Mouse (Mus musculus): ENCODE measurements around the gene Pif1. TPM values are rescaled to one million over a fixed set of nuclear protein-coding genes. Genes with fewer than 3 reads are reported as not detected.
A peak's percentile ranks its signal among the peaks of the same experiment; 100 is the strongest.

Pif1 gene
- polyA plus RNA-seq, 1 experiment from 2014 or later = 18.4 TPM

- ATAC-seq (ENCODE audit: insufficient read depth) (no peak), DNase-seq (no peak)
- Histone ChIP-seq H3K36me3 (ENCODE audit: insufficient read depth) (no peaks in the 10 kb centered on the region), H3K4me1 (ENCODE audit: insufficient read depth) (peaks cover 7% of the 10 kb centered on the region; the same call in 1 of the 2 replicates), H3K27me3 (ENCODE audit: insufficient read depth, low read length) (no peaks in the 10 kb centered on the region), H3K9ac (no peak overlapping the region), H3K4me2 (no peak overlapping the region), H3K9me3 (ENCODE audit: low read depth, low read length) (no peaks in the 10 kb centered on the region), H3K4me3 (ENCODE audit: low read depth, low read length) (no peak overlapping the region), H3K27ac (ENCODE audit: low read depth) (no peak overlapping the region)
- 57% methylated on average over 5 of the region's 5 CpGs for WGBS
- TF ChIP-seq CTCF (IDR thresholded peaks at IDR 0.05; ENCODE audit: low read depth) = no peak
Observed at GRCm38 (mm10) chr9:65639065-65639464, 52.1 kb downstream of the Pif1 start.

DNA sequence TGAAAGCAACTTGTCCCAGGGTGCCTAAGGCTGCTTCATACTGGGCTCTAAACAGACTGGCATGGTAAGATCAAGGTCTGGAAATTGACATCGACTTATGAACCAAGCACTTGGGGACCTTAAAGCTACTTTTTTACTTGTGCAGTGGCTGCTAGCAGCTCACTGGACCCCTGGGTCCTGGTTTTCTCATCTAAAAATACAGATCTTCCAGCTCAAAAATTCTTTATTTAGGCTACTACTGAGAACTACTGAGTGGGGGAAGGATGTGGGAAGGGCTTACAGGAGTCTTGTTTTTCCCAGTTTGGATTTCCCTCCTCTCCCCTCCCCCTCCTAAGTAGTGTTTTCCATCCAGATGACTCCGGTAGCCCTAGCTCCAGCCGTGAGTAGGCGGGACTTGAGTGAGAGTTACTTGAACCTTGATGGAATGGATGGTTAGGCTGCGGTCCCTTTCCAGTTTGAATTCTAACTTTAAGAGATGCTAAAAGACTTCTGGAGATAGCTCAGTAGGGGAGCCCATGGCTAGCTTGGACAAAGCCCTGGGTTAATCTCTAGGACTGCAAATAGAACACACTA lies 54.0 kb downstream of the Pif1 start:
- Histone ChIP-seq H3K9ac (no peak overlapping the region), H3K4me2 (peak overlapping the region; percentile 33), H3K36me3 (ENCODE audit: insufficient read depth) (no peaks in the 10 kb centered on the region), H3K27ac (ENCODE audit: low read depth) (no peak overlapping the region), H3K4me3 (ENCODE audit: low read depth, low read length) (no peak overlapping the region), H3K27me3 (ENCODE audit: insufficient read depth, low read length) (no peaks in the 10 kb centered on the region), H3K4me1 (ENCODE audit: insufficient read depth) (peaks cover 7% of the 10 kb centered on the region; the same call in 1 of the 2 replicates), H3K9me3 (ENCODE audit: low read depth, low read length) (no peaks in the 10 kb centered on the region)
- no peak for ATAC-seq (ENCODE audit: insufficient read depth)
- 8% methylated on average over 5 of the region's 5 CpGs for WGBS
- no peak for TF ChIP-seq CTCF (IDR thresholded peaks at IDR 0.05; ENCODE audit: low read depth)
- DNase-seq = peak; percentile 48

GRCm38 (mm10) chr9:65641446-65642052 lies 54.6 kb downstream of the Pif1 start:
- peaks cover 7% of the 10 kb centered on the region; the same call in 1 of the 2 replicates for H3K4me1 ChIP-seq (ENCODE audit: insufficient read depth)
- H3K27me3 ChIP-seq (ENCODE audit: insufficient read depth, low read length) = no peaks in the 10 kb centered on the region
- H3K4me2 ChIP-seq = peak overlapping the region; percentile 33
- no peak overlapping the region for H3K9ac ChIP-seq
- no peak overlapping the region for H3K27ac ChIP-seq (ENCODE audit: low read depth)
- WGBS = 20% methylated on average over 12 of the region's 12 CpGs
- TF ChIP-seq CTCF (IDR thresholded peaks at IDR 0.05; ENCODE audit: low read depth) = no peak
- no peak overlapping the region for H3K4me3 ChIP-seq (ENCODE audit: low read depth, low read length)
- DNase-seq (no peak), ATAC-seq (ENCODE audit: insufficient read depth) (no peak)
- no peaks in the 10 kb centered on the region for H3K9me3 ChIP-seq (ENCODE audit: low read depth, low read length)
- no peaks in the 10 kb centered on the region for H3K36me3 ChIP-seq (ENCODE audit: insufficient read depth)

- no peak for TF ChIP-seq CTCF (IDR thresholded peaks at IDR 0.05; ENCODE audit: low read depth)
- ATAC-seq (ENCODE audit: insufficient read depth) (no peak), DNase-seq (no peak)
- no peak overlapping the region for H3K4me2 ChIP-seq
- H3K9ac ChIP-seq = no peak overlapping the region
- H3K27me3 ChIP-seq (ENCODE audit: insufficient read depth, low read length) = no peaks in the 10 kb centered on the region
- no peaks in the 10 kb centered on the region for H3K36me3 ChIP-seq (ENCODE audit: insufficient read depth)
- no peak overlapping the region for H3K27ac ChIP-seq (ENCODE audit: low read depth)
- H3K4me1 ChIP-seq (ENCODE audit: insufficient read depth) = peaks cover 7% of the 10 kb centered on the region; the same call in 1 of the 2 replicates
- no peaks in the 10 kb centered on the region for H3K9me3 ChIP-seq (ENCODE audit: low read depth, low read length)
- no peak overlapping the region for H3K4me3 ChIP-seq (ENCODE audit: low read depth, low read length)
Observed at GRCm38 (mm10) chr9:65642546-65642945, 55.6 kb downstream of the Pif1 start.

DNA sequence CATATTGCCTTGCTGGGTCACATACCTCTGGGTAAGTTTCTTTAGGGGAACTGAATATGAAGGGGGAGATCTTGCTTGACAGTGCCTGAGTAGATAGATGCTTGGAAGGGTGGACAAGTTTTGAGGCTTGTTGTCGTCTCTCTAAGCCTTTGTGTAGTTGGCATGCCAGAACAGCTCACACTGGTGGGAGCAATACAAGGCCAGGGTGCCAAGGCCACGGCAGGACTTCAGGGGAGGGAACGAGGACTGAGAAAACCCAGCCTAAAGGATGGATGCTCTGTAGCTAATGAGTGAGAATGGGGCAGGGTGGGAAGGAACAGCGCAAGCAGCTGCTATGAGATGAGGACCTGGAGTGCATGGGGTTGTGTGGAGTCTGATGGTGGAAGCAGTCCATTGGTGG lies 58.0 kb downstream of the Pif1 start:
- Histone ChIP-seq H3K4me2 (no peak overlapping the region), H3K27me3 (ENCODE audit: insufficient read depth, low read length) (no peaks in the 10 kb centered on the region), H3K9me3 (ENCODE audit: low read depth, low read length) (no peaks in the 10 kb centered on the region), H3K4me3 (ENCODE audit: low read depth, low read length) (no peak overlapping the region), H3K27ac (ENCODE audit: low read depth) (no peak overlapping the region), H3K4me1 (ENCODE audit: insufficient read depth) (peaks cover 7% of the 10 kb centered on the region), H3K9ac (no peak overlapping the region), H3K36me3 (ENCODE audit: insufficient read depth) (no peaks in the 10 kb centered on the region)
- ATAC-seq (ENCODE audit: insufficient read depth) (no peak), DNase-seq (no peak)
- TF ChIP-seq CTCF (IDR thresholded peaks at IDR 0.05; ENCODE audit: low read depth) = no peak
- whole genome bisulfite sequencing = 82% methylated on average over 4 of the region's 4 CpGs

Other genes starting within 250 kb of the Pif1 start
- 14.5 and 14.8 TPM in 2 replicates for gene Pdcd7, start 241.1 kb upstream of the Pif1 start, polyA plus RNA-seq (2014; fragmentation: Nextera tagmentation; extraction: Ambion mirVana)
- gene Ubap1l, start 226.1 kb upstream of the Pif1 start, polyA plus RNA-seq (2014; fragmentation: Nextera tagmentation; extraction: Ambion mirVana) = 0.24 and 0.61 TPM in 2 replicates
- gene Kbtbd13, start 195.5 kb upstream of the Pif1 start, polyA plus RNA-seq (2014; fragmentation: Nextera tagmentation; extraction: Ambion mirVana) = 4.2 and 4.5 TPM in 2 replicates
- gene Rasl12, start 188.7 kb upstream of the Pif1 start, polyA plus RNA-seq (2014; fragmentation: Nextera tagmentation; extraction: Ambion mirVana) = 48.8 TPM in 2 replicates
- gene Slc51b, start 164.2 kb upstream of the Pif1 start, polyA plus RNA-seq (2014; fragmentation: Nextera tagmentation; extraction: Ambion mirVana) = not detected in 2 replicates
- gene Mtfmt, start 151.4 kb upstream of the Pif1 start, polyA plus RNA-seq (2014; fragmentation: Nextera tagmentation; extraction: Ambion mirVana) = 19.4 and 21.2 TPM in 2 replicates
- 92.8 and 107 TPM in 2 replicates for gene Spg21, start 126.2 kb upstream of the Pif1 start, polyA plus RNA-seq (2014; fragmentation: Nextera tagmentation; extraction: Ambion mirVana)
- 0.12 TPM in 1 of 2 replicates, not detected in the other for gene Ankdd1a, start 67.0 kb upstream of the Pif1 start, polyA plus RNA-seq (2014; fragmentation: Nextera tagmentation; extraction: Ambion mirVana)
- gene Plekho2, start 7.1 kb upstream of the Pif1 start, polyA plus RNA-seq (2014; fragmentation: Nextera tagmentation; extraction: Ambion mirVana) = 20.9 and 21.8 TPM in 2 replicates
- 20.3 and 25.3 TPM in 2 replicates for gene Rbpms2, start 42.5 kb downstream of the Pif1 start, polyA plus RNA-seq (2014; fragmentation: Nextera tagmentation; extraction: Ambion mirVana)
- gene Oaz2, start 80.8 kb downstream of the Pif1 start, polyA plus RNA-seq (2014; fragmentation: Nextera tagmentation; extraction: Ambion mirVana) = 263 and 267 TPM in 2 replicates
- 7.4 and 7.6 TPM in 2 replicates for gene Zfp609, start 240.4 kb downstream of the Pif1 start, polyA plus RNA-seq (2014; fragmentation: Nextera tagmentation; extraction: Ambion mirVana)

All from lung, embryonic 14.5 days (tissue).